Mouse (Mus musculus) stomach, embryonic 15.5 days (tissue): ENCODE results near the gene Dgkq. TPM values are rescaled to one million over a fixed set of nuclear protein-coding genes. Genes with fewer than 3 reads are reported as not detected.

Experiments
- ATAC-seq: fragments of 200-750 bp; cut with Nextera tagmentation; 2 replicates; pipeline ENCODE4 v1.8.0; 2017; ENCODE audit warnings: low read depth, moderate number of reproducible peaks, moderate TSS enrichment; ENCODE audit not compliant: insufficient read depth, low FRiP score
- H3K27ac ChIP-seq: fragments of 300-500 bp; sonication (generic); 2 replicates; pipeline ENCODE4 v1.5.1; 2015; ENCODE audit warnings: mild to moderate bottlenecking, inconsistent platforms
- H3K27me3 ChIP-seq: fragments of 300-500 bp; sonication (generic); replicated peaks from 2 replicates; pipeline ENCODE4 v1.6.1; 2015; ENCODE audit warnings: inconsistent platforms
- H3K36me3 ChIP-seq: fragments of 300-500 bp; sonication (generic); 2 replicates; pipeline ENCODE4 v1.6.1; 2015; ENCODE audit warnings: inconsistent platforms
- H3K4me1 ChIP-seq: fragments of 300-500 bp; sonication (generic); 2 replicates; pipeline ENCODE4 v1.6.1; 2015; ENCODE audit warnings: inconsistent platforms
- H3K4me2 ChIP-seq: fragments of 300-500 bp; sonication (generic); 2 replicates; pipeline ENCODE4 v1.6.1; 2015; ENCODE audit warnings: mild to moderate bottlenecking, inconsistent platforms
- H3K4me3 ChIP-seq: fragments of 300-500 bp; sonication (generic); replicated peaks from 2 replicates; pipeline ENCODE4 v1.5.1; 2015; ENCODE audit warnings: inconsistent platforms
- H3K9ac ChIP-seq: fragments of 300-500 bp; sonication (generic); 2 replicates; pipeline ENCODE4 v1.6.1; 2015; ENCODE audit warnings: inconsistent platforms
- H3K9me3 ChIP-seq: fragments of 300-500 bp; sonication (generic); 2 replicates; pipeline ENCODE4 v1.6.1; 2016; ENCODE audit warnings: inconsistent platforms
- WGBS: fragments of 180-500 bp; shearing (Covaris S2); methylation state at CpG from one replicate; pipeline ENCODE4 v1.1.7; 2015; 5-methylcytosine and 5-hydroxymethylcytosine counted together
- polyA plus RNA-seq: library from polyadenylated mRNA; unstranded; fragments of >200 nt; fragmentation: Nextera tagmentation; extraction: Ambion mirVana; gene quantifications from 2 replicates; pipeline ENCODE4 v1.2.1, GENCODE M21; 2015

Dgkq gene
- polyA plus RNA-seq, 1 experiment from 2014 or later, result 10.6 TPM

GRCm38 (mm10) chr5:108665066-108665465 lies 4.4 kb downstream of the Dgkq start:
- Histone ChIP-seq H3K4me3 (no peak overlapping the region), H3K27ac (no peak overlapping the region), H3K27me3 (no peaks in the 10 kb centered on the region), H3K9me3 (no peaks in the 10 kb centered on the region), H3K4me2 (no peak overlapping the region), H3K36me3 (no peaks in the 10 kb centered on the region), H3K4me1 (peaks cover 14% of the 10 kb centered on the region), H3K9ac (no peak overlapping the region)
- 38% methylated on average over 3 of the region's 3 CpGs for WGBS
- ATAC-seq, result no peak

- no peak for ATAC-seq
- Histone ChIP-seq H3K4me3 (no peak overlapping the region), H3K4me1 (peaks cover 12% of the 10 kb centered on the region), H3K9ac (no peak overlapping the region), H3K27me3 (no peaks in the 10 kb centered on the region), H3K36me3 (no peaks in the 10 kb centered on the region), H3K4me2 (no peak overlapping the region), H3K27ac (no peak overlapping the region), H3K9me3 (no peaks in the 10 kb centered on the region)
- 83% methylated on average over 4 of the region's 4 CpGs for WGBS
Measured at GRCm38 (mm10) chr5:108662772-108663171, 6.7 kb downstream of the Dgkq start.

GRCm38 (mm10) chr5:108660632-108661268 lies 8.7 kb downstream of the Dgkq start:
- Histone ChIP-seq H3K4me2 (peak overlapping the region; percentile 91), H3K9ac (peak overlapping the region; percentile 91), H3K27me3 (no peaks in the 10 kb centered on the region), H3K4me3 (peak overlapping the region; percentile 85), H3K9me3 (no peaks in the 10 kb centered on the region), H3K27ac (peak overlapping the region; percentile 32; the same call in 1 of the 2 replicates), H3K4me1 (peaks cover 12% of the 10 kb centered on the region), H3K36me3 (peaks cover 4% of the 10 kb centered on the region; the same call in 1 of the 2 replicates)
- ATAC-seq, result peak; percentile 99
- 14% methylated on average over 36 of the region's 36 CpGs for WGBS

DNA sequence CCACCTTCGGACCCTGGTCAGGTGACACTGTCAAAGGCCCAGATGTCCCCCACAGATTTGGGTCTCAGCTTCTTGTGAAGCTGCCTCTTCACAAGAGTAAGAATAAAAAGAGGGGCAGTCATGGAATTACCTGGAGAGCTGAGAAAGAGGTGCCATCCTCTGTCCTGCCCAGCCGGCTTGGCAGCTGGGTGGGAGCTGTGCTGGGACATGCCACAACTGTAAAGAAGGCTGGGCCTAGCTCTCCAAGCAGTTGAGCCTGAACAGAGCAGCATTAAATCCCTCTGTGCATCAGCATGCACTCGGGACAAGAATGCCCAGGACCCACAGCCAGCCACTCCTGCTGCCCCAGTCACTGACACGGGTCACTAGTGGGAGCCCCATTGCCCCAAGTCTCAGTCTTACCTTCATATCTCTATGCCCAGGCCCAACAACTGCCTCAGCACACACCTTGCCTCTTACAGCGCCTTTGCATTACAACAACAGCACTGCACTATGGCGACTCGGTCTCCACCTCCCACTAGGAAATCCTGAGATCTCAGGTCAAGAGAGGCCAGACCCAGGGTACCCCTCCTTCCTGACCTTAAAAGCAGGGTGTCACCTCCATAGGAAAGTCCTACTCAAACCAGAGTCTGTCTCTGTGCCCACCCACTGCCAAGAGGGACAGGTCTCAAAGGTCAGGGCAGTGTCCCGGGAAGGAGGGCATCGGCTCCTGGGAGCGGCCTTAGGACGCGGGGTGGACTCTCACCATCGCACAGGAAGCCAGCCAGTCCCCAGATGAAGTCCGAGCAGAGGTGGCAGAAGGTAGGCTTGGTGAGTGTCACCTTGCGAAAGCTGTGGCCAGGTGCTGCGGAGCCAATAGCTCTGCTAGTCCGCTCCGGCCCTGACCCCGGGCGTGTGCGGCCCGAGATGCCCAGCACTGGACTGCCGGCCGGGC lies 9.5 kb downstream of the Dgkq start, which contains the start of gene Idua:
Gene Idua (plus strand): TSS at position 634 of the 934 bp plus-strand sequence.
- peaks cover 11% of the 10 kb centered on the region for H3K36me3 ChIP-seq
- peak within 1 kb of the TSS; percentile 85 for H3K4me3 ChIP-seq
- H3K27me3 ChIP-seq, result no peaks in the 10 kb centered on the region
- peaks cover 12% of the 10 kb centered on the region for H3K4me1 ChIP-seq
- no peaks in the 10 kb centered on the region for H3K9me3 ChIP-seq
- peak within 1 kb of the TSS; percentile 91 for H3K9ac ChIP-seq
- peak within 1 kb of the TSS; percentile 32; the same call in 1 of the 2 replicates for H3K27ac ChIP-seq
- peak; percentile 47 for ATAC-seq
- 10% methylated on average over 24 of the region's 24 CpGs for WGBS
- peak within 1 kb of the TSS; percentile 91 for H3K4me2 ChIP-seq

DNA sequence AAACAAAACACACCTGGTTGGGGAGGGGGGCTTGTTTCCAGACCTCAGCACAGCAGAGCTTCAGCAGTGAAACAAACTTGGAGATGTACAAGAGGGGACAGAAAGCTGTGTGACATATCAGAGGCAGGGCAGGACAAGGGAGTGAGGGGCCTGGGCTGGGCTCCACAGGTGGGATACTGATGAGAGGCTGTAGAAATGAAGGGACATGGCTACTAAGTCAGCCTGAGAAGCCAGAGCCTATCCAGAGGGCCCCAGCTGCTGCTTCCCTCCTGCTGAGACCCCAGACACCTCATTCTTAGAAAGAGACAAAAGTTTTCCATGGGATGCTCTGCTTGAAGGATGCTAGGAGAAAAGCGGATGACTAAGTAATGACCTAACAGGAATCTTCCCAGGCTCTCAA lies 10.9 kb downstream of the Dgkq start:
- Histone ChIP-seq H3K9ac (no peak overlapping the region), H3K4me3 (no peak overlapping the region), H3K27me3 (no peaks in the 10 kb centered on the region), H3K36me3 (peaks cover 22% of the 10 kb centered on the region), H3K27ac (no peak overlapping the region), H3K4me1 (peaks cover 12% of the 10 kb centered on the region), H3K4me2 (no peak overlapping the region), H3K9me3 (no peaks in the 10 kb centered on the region)
- no peak for ATAC-seq
- WGBS, result 95% methylated on average over 1 of the region's 1 CpGs

DNA sequence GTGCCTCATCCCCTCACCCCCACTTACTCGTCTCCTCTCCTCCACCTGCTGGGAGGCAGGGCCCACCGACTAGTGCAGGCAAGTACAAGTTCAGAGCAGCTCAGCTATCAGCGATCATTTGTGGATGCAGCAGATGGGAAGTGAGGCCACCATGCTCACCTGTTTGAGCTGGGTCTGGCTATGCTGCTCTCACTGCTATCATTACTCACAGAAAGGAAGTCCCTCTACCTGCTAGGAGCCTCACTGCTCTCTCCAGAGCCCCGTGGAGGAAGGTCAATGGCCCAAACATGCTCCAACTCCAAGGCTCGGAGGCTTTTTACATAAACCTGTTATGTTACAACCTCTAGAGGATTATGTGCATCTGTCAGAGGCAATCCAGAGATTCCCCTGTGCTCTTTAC lies 12.1 kb downstream of the Dgkq start:
- peaks cover 12% of the 10 kb centered on the region for H3K4me1 ChIP-seq
- WGBS, result 79% methylated on average over 5 of the region's 5 CpGs
- no peak for ATAC-seq
- no peak overlapping the region for H3K27ac ChIP-seq
- H3K27me3 ChIP-seq, result no peaks in the 10 kb centered on the region
- no peak overlapping the region for H3K9ac ChIP-seq
- H3K4me2 ChIP-seq, result no peak overlapping the region
- H3K9me3 ChIP-seq, result no peaks in the 10 kb centered on the region
- H3K36me3 ChIP-seq, result peaks cover 32% of the 10 kb centered on the region
- H3K4me3 ChIP-seq, result no peak overlapping the region

DNA sequence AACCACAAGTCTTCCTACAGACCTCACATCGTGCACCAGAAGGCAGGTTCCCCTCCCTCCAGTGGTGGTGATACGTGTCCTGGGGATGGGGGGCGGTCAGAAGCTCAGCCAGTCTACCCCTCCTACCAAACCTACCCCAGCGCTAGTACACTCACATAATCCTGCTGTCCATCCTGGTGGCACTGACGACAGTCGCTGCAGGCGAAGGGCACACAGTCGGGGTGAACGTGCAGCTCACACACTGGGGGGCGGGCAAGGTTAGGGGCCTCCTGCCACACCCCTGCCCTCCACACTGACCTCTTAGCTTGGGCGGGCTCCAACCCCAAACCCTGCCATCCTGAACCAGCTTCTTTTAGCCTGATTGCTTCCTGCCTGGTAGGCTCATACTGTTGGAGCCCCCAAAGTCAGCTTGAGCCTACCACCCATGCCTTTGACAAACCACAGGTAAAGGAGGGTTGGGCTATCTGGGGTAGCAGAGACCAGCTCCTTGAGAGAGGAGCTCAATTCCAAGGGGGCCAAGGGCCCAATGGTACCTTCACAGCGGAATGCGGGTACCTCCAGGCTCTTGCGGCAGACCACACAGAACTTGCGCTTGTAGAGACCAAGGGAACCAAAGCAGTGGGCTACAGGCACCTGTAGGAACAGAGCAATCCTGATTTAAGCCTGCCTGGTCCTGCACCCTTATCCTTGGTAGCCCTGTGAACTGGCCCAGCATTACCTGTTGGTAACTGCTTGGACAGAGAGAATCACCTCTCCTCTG lies 13.4 kb downstream of the Dgkq start:
- no peaks in the 10 kb centered on the region for H3K9me3 ChIP-seq
- WGBS, result 91% methylated on average over 15 of the region's 15 CpGs
- no peak overlapping the region for H3K4me2 ChIP-seq
- no peak overlapping the region for H3K27ac ChIP-seq
- H3K36me3 ChIP-seq, result peaks cover 32% of the 10 kb centered on the region
- no peak for ATAC-seq
- H3K4me1 ChIP-seq, result peaks cover 12% of the 10 kb centered on the region
- no peaks in the 10 kb centered on the region for H3K27me3 ChIP-seq
- no peak overlapping the region for H3K4me3 ChIP-seq
- H3K9ac ChIP-seq, result no peak overlapping the region

DNA sequence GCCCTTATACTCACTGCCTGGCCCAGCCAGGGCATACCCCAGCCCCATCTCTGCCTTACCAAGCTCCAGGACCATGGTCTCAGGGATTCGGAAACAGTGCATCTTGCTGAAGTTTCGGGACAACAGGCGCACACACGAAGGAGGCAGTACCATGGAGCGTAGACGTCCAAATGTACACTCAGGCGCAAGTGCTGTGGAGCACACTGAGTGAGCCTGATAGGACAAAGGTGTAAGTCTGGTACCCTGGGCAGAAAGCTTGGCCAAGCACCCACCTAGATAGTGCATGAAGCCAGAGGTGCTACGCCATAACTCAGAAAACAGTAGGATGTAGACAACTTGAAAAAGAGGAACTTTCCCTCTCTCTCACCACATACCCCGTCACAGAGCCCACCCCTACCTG lies 14.1 kb downstream of the Dgkq start:
- no peak for ATAC-seq
- Histone ChIP-seq H3K27ac (no peak overlapping the region), H3K4me3 (no peak overlapping the region), H3K36me3 (peaks cover 32% of the 10 kb centered on the region), H3K9me3 (no peaks in the 10 kb centered on the region), H3K9ac (no peak overlapping the region), H3K27me3 (no peaks in the 10 kb centered on the region), H3K4me2 (no peak overlapping the region), H3K4me1 (peaks cover 10% of the 10 kb centered on the region)
- 95% methylated on average over 9 of the region's 9 CpGs for WGBS

DNA sequence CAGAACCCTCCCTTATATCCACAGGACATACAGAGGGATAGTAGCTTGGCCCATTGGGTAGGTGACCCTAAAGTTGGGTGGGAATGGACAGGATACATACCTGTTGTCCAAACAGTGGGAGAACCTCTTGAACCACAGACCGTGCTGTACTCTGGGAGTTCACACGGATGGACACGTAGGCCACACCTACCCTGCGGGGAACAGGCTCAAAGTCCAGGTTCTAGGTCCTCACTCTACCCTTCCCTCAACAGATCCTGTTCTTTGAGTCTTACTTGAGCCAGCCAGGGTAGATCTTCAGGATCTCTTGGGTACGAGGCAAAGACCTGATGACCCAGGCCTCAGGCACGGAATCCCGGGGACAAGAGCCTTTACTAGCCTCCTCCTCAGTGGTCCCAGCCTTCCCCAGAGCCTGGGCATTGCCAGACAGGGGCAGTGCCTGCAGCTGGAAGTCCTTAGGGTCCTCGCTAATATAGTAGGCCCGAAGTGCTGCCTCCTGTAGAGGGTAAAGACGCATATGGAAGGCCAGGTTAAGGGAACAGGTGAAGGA lies 15.0 kb downstream of the Dgkq start:
- ATAC-seq, result no peak
- no peaks in the 10 kb centered on the region for H3K27me3 ChIP-seq
- H3K9me3 ChIP-seq, result no peaks in the 10 kb centered on the region
- H3K9ac ChIP-seq, result no peak overlapping the region
- no peak overlapping the region for H3K4me3 ChIP-seq
- no peak overlapping the region for H3K4me2 ChIP-seq
- peaks cover 37% of the 10 kb centered on the region for H3K36me3 ChIP-seq
- peaks cover 3% of the 10 kb centered on the region for H3K4me1 ChIP-seq
- WGBS, result 94% methylated on average over 10 of the region's 10 CpGs
- H3K27ac ChIP-seq, result no peak overlapping the region

DNA sequence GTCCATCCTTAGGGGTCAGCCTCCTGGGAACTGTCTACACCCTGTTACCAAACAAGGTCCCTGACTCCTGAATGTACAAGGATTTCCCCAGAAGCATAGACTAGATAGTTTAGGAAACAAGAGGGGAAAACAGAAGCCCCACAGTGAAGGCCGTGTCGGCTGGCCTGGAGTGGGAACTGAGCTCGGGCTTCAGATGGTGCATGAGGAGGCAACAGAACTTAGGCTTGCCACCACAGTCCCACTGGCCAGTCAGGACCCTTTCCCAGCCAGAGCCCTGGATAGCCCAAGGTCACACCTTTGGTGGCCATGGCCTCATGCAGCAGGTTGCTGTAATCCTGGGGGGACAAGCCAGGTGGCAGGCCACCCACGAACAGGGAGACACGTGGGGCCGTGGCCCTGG lies 16.1 kb downstream of the Dgkq start:
- H3K36me3 ChIP-seq, result peaks cover 38% of the 10 kb centered on the region
- H3K4me3 ChIP-seq, result no peak overlapping the region
- no peaks in the 10 kb centered on the region for H3K27me3 ChIP-seq
- ATAC-seq, result no peak
- no peaks in the 10 kb centered on the region for H3K4me1 ChIP-seq
- no peak overlapping the region for H3K27ac ChIP-seq
- no peak overlapping the region for H3K4me2 ChIP-seq
- no peak overlapping the region for H3K9ac ChIP-seq
- 86% methylated on average over 6 of the region's 6 CpGs for WGBS
- H3K9me3 ChIP-seq, result no peaks in the 10 kb centered on the region

GRCm38 (mm10) chr5:108651823-108652222 lies 17.6 kb downstream of the Dgkq start:
- no peak overlapping the region for H3K4me3 ChIP-seq
- no peak overlapping the region for H3K27ac ChIP-seq
- H3K27me3 ChIP-seq, result no peaks in the 10 kb centered on the region
- no peaks in the 10 kb centered on the region for H3K9me3 ChIP-seq
- no peak overlapping the region for H3K9ac ChIP-seq
- H3K4me2 ChIP-seq, result no peak overlapping the region
- H3K4me1 ChIP-seq, result no peaks in the 10 kb centered on the region
- H3K36me3 ChIP-seq, result peaks cover 38% of the 10 kb centered on the region
- ATAC-seq, result peak; percentile 8; the same call in 1 of the 2 replicates
- WGBS, result 53% methylated on average over 1 of the region's 1 CpGs
